Mouse (Mus musculus): ENCODE measurements around the gene Cradd.

Gene Cradd

DNA sequence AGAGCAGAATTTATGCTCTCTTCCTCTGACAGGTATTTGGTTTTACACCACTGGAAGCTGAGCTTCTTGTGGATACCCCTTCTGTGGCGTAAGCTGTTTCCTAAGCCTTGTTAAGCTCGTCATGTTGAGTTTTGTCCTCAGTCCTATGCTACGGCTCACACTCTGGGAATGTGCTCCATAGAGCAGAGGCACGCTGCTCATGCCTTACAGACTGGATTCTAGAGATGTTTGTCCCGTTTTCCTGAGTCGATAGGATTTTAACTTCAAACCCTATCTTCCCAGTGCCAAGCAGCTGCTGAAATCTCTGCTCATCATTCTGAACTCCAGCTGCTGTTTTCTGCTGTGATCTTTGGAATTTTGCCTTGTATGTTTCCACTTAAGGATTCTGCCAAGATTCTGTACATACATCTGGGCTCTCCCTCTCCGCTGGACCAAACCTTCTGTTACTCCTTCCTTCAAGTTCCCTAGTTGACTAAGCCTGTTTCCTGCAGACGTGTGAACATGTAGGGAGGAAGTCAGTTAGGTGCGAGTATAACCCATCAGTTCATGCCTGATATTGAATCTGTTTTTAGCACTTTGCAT lies 164.2 kb downstream of the Cradd start:
- DNase-seq (ENCODE audit: low spot score in 2 of 2): no peak

DNA sequence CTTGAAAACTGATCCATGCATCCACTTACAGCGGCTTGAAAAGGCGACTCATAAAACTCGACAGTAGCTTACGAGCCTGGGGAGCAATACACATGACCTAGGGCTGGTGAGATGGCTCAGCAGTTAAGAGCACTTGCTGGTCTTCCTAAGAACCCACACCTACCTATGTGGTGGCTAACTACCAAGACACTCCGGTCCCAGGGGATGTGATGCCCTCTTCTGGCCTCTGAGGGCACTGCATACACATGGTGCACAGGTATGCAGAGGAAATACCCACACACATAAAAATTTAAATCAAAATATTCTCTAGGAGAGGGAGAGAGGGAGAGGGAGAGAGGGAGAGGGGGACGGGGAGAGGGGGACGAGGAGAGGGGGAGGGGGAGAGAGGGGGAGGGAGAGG lies 167.5 kb downstream of the Cradd start:
- DNase-seq (ENCODE audit: low spot score in 2 of 2): no peak

GRCm38 (mm10) chr10:95154675-95155074 lies 169.3 kb downstream of the Cradd start:
- no peak for DNase-seq (ENCODE audit: low spot score in 2 of 2)

- no peak for DNase-seq (ENCODE audit: low spot score in 2 of 2)
These were observed 170.7 kb downstream of the Cradd start for GRCm38 (mm10) chr10:95153224-95153623.

- no peak for DNase-seq (ENCODE audit: low spot score in 2 of 2)
These were observed 171.4 kb downstream of the Cradd start for GRCm38 (mm10) chr10:95152503-95152989.

- no peak for DNase-seq (ENCODE audit: low spot score in 2 of 2)
These were observed 172.7 kb downstream of the Cradd start for GRCm38 (mm10) chr10:95151012-95151768.

DNA sequence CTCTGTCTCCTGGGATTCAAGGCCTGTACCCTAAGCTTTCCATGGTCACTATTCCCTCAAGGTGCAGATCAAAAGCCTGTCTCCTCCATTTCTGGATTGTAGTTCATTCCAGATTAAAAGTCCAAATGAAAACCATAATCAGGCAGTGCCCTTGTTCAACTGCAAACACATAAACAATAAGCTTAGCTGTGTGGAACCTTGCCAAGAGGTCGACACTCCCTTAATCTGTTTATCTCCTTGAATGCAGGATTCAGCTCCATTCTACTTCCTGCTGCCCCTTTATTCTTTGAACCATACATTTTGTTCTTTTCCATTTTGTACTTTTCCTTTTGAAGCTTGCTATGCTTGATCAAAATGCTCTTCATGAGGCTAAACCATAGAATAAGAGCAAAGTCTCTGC lies 174.3 kb downstream of the Cradd start:
- no peak for DNase-seq (ENCODE audit: low spot score in 2 of 2)

GRCm38 (mm10) chr10:95148641-95149040 lies 175.3 kb downstream of the Cradd start:
- no peak for DNase-seq (ENCODE audit: low spot score in 2 of 2)

GRCm38 (mm10) chr10:95147136-95147901 lies 176.6 kb downstream of the Cradd start:
- no peak for DNase-seq (ENCODE audit: low spot score in 2 of 2)

GRCm38 (mm10) chr10:95146491-95146890 lies 177.4 kb downstream of the Cradd start:
- DNase-seq (ENCODE audit: low spot score in 2 of 2): no peak

DNA sequence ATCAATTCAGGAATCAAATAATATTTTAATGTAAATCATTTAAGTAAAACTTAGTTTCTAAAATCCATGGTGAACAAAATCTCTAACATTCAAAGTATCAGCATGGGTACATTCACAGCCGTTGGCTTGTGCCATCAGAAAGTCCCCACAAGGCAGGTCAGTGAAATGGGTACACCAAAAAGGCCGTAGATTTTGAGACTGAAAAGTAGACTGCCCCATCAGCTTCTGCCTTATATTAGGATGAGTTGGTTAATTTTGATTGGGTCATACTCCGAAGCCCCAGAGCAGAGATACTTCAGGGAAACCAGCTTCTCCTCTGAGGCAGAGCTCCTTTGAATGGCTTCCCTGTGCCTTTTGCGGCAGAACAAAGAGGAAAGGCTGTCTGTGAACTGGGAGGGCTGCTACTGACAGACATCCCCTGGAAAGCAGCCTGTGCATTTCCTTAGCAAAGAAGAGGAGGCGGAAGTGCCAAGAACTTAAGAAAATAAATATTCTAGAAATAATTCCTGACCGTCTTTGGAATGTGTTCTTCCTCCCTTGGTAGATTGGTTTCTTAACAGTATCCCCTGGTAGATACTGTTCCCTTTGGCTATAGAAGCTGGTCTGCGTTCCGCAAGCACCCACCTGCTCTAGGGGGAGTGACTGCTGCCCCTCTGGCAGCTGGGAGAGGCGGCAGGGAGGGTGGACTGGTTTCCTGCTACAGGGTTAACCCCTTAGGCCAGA lies 178.6 kb downstream of the Cradd start:
- peak in 1 of 2 experiments; percentile 18 for DNase-seq (ENCODE audit: low spot score in 2 of 2)

GRCm38 (mm10) chr10:95144414-95145130 lies 179.4 kb downstream of the Cradd start:
- no peak for DNase-seq (ENCODE audit: low spot score in 2 of 2)

DNA sequence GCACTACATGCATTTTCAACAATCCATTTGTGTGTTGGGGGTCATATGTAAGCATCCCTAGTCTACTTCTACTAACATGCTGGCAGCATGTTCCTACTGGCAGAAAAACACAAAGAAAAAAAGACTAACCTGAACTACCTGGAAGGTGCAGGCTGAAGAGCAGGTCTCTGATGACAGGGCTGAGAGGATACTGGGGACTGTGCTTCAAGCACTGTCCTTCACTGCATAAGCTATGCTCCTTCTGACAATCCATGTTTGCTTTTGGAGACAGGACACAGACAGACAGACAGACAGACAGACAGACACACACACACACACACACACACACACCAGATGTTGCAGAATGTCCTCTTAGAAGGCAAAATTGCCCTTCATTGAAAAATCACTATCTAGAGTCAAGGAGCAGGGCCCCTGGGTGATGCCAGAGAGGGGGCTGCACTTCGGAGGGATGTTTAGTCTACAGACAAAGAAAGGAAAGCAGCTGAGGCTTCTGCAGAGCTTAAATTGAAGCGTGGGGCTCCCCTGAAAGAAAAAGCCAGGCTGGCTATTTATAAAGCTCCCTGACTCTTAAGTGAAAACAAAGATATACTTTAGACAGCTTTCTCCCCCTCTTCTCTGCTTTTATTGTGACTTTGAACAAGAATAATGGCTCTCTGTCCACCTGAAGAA lies 180.4 kb downstream of the Cradd start:
- no peak for DNase-seq (ENCODE audit: low spot score in 2 of 2)

DNA sequence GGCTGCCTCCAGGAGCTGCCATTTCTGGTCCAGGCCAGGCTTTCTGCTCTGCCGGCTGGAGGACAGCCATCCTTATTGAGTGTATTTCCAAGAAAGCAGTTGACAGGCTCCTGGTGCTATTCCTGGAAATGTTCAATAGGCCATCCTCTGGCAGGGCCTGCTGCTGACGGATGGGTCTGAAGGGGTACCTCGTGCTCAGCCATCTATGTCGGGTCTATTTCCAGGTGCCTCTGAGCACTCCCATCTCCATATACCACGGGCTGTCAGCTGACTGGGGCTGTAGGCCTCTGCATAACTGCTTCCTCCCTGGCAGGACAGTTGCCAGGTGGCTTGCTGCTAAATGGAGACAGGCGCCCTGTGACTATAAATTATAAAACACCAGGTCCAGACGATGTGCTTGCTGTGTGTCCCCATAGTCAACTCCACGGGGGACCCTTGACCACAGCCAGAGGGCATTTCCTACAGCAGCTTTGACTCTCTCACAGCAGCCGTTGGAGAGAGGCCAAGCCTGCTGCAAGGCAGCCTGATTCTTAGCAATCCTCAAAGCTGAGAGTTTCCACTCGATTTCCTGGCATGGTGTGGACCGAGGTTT lies 181.0 kb downstream of the Cradd start:
- peak; percentile 39 to 79 for DNase-seq (ENCODE audit: low spot score in 2 of 2)

DNA sequence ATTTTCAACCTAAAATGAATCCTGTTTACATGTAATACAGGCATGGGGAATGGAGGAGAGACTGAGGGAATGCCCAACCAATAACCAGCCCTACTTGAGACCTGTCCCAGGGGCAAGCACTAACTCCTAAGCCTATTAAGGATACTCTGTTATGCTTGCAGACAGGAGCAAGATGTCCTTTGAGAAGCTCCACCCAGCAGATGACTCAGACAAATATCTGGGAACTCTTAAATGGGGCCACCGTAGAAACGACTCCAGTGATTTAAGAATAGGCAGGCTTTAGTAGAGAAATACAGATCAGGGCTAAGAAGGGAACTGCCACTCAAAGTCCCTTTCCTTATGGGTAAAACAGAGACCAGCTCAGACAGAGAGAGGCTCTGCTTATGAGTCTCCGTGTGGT lies 182.9 kb downstream of the Cradd start:
- DNase-seq (ENCODE audit: low spot score in 2 of 2): no peak

DNA sequence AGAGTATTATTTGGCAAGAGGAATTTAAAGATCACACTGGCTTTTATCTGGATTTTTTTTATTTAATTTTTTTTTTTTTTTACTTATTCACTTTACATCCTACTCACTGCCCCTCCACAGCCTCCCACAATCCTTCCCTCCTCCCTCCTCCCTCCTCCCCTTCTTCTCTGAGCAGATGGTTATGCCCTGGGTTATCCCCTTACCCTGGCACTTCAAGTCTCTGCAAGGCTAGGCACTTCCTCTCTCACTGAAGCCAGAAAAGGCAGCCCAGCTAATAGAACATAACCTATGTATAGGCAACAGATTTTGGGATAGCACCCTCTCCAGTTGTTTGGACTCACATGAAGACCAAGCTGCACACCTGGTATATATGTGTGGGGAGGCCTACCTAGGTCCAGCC lies 183.7 kb downstream of the Cradd start:
- no peak for DNase-seq (ENCODE audit: low spot score in 2 of 2)

GRCm38 (mm10) chr10:95139645-95140044 lies 184.3 kb downstream of the Cradd start:
- DNase-seq (ENCODE audit: low spot score in 2 of 2): peak in 1 of 2 experiments; percentile 47

DNA sequence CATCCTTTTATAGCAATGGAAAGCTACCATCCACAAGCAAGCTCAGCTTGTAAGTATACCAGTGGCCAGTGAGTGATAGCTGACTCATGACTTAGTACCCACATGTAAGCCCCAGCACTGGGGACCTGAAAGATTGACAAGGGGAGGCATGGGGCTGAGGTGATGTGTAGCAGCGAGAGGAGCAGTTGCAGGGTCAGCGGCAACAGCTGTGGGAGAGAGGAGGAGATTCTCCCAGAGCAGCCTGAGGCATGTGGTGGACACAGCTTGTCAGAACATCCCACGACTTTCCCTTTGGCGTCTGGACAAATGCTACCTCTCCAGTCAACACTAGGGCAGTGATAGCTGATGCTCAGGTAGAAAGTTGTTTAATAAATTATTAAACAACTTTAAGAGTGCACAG lies 190.9 kb downstream of the Cradd start:
- DNase-seq (ENCODE audit: low spot score in 2 of 2): no peak

Data from cerebellum, postnatal 4 days (tissue).